Mouse (Mus musculus) adrenal gland, postnatal 0 days (tissue): Measurements from ENCODE around the gene Olfr417. TPM values are rescaled to one million over a fixed set of nuclear protein-coding genes. Genes with fewer than 3 reads are reported as not detected.

ENCODE experiments used
- polyA plus RNA-seq: library from polyadenylated mRNA; unstranded; fragments of >200 nt; fragmentation: Nextera tagmentation; extraction: Ambion mirVana; gene quantifications from 2 replicates; pipeline ENCODE4 v1.2.1, GENCODE M21; 2015

Gene Olfr417
- polyA plus RNA-seq = not detected in 2 replicates

DNA sequence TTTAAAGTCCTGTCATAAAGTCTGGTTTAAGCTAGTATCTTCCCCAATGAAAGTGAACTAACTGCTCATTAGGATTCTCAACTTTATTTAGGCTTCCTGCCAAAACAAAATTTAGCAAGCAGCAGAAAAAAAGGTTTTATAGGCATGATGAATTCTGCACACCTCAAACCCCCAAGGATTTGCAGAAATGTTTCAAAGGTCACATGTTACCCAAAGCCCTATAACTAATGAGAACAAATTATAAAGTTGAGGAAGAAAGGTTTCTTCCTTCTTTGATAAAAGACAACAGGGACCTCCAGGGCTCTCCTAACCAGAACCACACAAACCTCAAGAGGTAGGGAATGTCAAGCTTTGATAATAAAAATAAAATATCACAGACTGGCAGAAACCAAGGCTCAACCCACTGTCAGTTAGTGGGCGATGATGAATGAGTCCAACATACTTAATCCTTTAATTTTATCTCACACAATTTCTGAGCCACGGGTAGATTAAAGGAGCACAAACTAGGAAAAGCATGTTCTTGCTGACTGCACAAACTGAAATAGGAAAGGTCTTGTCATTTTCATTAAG, at the start of gene Olfr417:
Olfr417 (plus strand) TSS at position 241 of the 570 bp plus-strand sequence.

DNA sequence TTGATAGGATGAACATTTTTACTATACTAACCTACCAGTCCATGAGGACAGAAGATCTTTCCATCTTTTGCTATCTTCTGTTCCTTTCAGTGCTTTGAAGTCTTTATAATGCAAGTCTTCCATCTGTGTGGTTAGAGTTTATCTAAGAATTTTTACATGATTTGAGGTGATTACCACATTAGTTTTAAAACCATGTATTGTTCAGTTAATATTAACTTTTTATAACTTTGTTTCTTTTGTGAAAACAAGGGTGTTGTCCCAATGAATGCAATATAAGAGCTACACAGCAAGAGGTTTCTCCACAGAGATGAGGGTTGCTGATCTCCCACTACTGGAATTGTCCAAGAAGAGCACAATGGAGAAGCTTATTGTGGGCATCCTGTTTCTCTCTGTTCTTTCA, 34.7 kb upstream of the Olfr417 start, which contains the start of gene Mptx1:
Mptx1 (plus strand) TSS at position 301 of the 400 bp plus-strand sequence.

DNA sequence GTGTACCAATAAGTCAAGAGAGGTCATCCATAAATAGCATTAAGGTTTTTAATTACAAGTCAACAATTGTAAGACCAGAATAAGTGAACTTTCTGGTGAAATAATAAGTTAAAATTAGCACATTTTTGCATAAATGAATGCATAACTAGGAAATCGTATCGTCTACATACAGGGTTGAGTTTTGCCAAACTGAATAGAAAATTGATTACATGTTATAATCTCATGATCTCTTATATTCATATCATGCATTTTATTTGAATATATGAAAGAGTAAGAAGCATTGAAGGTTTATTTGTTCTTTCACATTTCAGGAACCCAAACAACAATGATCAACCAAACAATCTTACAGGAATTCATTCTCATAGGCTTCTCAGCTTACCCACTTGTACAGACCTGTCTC, 25.8 kb downstream of the Olfr417 start, which contains the start of gene Olfr248:
Olfr248 (plus strand) TSS at position 301 of the 400 bp plus-strand sequence.

DNA sequence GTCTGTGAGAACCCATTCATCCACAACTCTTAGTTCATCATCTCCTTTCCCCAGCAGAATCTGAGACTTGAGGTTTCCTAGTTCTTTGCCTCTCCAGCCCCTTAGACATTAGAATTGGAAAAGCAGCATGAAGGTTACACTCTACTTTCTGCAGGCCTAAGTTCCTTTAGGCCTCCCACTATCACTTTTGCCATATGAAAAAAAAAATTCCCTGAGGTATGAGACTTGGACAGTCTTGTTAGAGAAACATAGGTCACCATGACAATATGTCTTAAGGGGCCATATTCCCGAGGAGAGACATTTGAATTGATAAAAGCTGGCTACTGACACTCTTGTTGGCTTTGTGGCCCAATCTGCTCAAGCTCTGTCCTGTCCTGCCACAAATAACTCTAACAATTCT, 58.8 kb downstream of the Olfr417 start, which contains the start of gene Olfr414:
Olfr414 (plus strand) TSS at position 301 of the 400 bp plus-strand sequence.

Other genes with a start within 250 kb of the Olfr417 start
- not detected in 2 replicates for gene Olfr231, start 244.0 kb upstream of the Olfr417 start, polyA plus RNA-seq
- gene Olfr424, start 233.6 kb upstream of the Olfr417 start, polyA plus RNA-seq = not detected in 2 replicates
- gene Olfr420, start 209.5 kb upstream of the Olfr417 start, polyA plus RNA-seq = not detected in 2 replicates
- gene Spta1, start 192.3 kb upstream of the Olfr417 start, polyA plus RNA-seq = 0.57 and 0.65 TPM in 2 replicates
- gene Olfr419, start 113.1 kb upstream of the Olfr417 start, polyA plus RNA-seq = not detected in 2 replicates
- not detected in 2 replicates for gene Mptx1, start 34.6 kb upstream of the Olfr417 start, polyA plus RNA-seq
- not detected in 2 replicates for gene Olfr248, start 25.9 kb downstream of the Olfr417 start, polyA plus RNA-seq
- gene Olfr414, start 58.9 kb downstream of the Olfr417 start, polyA plus RNA-seq = not detected in 2 replicates
- gene Olfr220, start 77.0 kb downstream of the Olfr417 start, polyA plus RNA-seq = not detected in 2 replicates
- 0.79 and 1.0 TPM in 2 replicates for gene Fmn2, start 136.7 kb downstream of the Olfr417 start, polyA plus RNA-seq